Mouse (Mus musculus) lung, adult 2 months (tissue): Measurements from ENCODE around the gene BC004004. TPM values are rescaled to one million over a fixed set of nuclear protein-coding genes. Genes with fewer than 3 reads are reported as not detected.
A peak's percentile ranks its signal among the peaks of the same experiment; 100 is the strongest.

ENCODE experiments used
- DNase-seq: peaks from one replicate; pipeline ENCODE4 v3.0.0; 2022
- H3K4me1 ChIP-seq: fragments of 200-500 bp; 2 replicates; pipeline ENCODE4 v1.6.1; 2011; ENCODE audit warnings: low read length; ENCODE audit not compliant: control insufficient read depth, insufficient read depth
- H3K4me3 ChIP-seq: fragments of 200-500 bp; replicated peaks from 2 replicates; pipeline ENCODE3; 2011; ENCODE audit warnings: low read depth, mild to moderate bottlenecking, control low read depth, low read length; ENCODE audit errors: extremely low read depth
- CTCF ChIP-seq: fragments of 200-500 bp; IDR thresholded peaks from 2 replicates; pipeline ENCODE4 v1.5.1; 2011; ENCODE audit warnings: mild to moderate bottlenecking, low read length, control low read depth; ENCODE audit not compliant: insufficient read depth
- POLR2A ChIP-seq: fragments of 200-500 bp; IDR thresholded peaks from 2 replicates; pipeline ENCODE4 v1.6.1; 2011; ENCODE audit warnings: low read depth, mild to moderate bottlenecking, control low read depth, low read length, borderline replicate concordance; ENCODE audit errors: extremely low read depth
- WGBS: fragments of 180-500 bp; shearing (Covaris S2); methylation state at CpG from one replicate; pipeline ENCODE4 v1.1.7; 2018; 5-methylcytosine and 5-hydroxymethylcytosine counted together
- polyA plus RNA-seq: library from polyadenylated mRNA; depleted of rRNA; stranded (reverse); fragments of >200 nt; gene quantifications from 2 replicates; pipeline ENCODE4 v1.2.3, GENCODE M21; 2012; rRNA removed

Gene BC004004
- polyA plus RNA-seq = 56.5 and 70.8 TPM in 2 replicates

- peak; percentile 93 for DNase-seq
- under 1% methylated on average over 63 of the region's 63 CpGs for WGBS
- H3K4me1 ChIP-seq = peaks cover 9% of the 10 kb centered on the region
- TF ChIP-seq CTCF = peak; percentile 63
- TF ChIP-seq POLR2A = peak; percentile 54; the same call in 1 of the 2 replicates
- H3K4me3 ChIP-seq = peak within 1 kb of the TSS; percentile 84
Measured at GRCm38 (mm10) chr17:29268682-29269348, at the start of gene BC004004. BC004004 (plus strand) TSS chr17:29268788.

DNA sequence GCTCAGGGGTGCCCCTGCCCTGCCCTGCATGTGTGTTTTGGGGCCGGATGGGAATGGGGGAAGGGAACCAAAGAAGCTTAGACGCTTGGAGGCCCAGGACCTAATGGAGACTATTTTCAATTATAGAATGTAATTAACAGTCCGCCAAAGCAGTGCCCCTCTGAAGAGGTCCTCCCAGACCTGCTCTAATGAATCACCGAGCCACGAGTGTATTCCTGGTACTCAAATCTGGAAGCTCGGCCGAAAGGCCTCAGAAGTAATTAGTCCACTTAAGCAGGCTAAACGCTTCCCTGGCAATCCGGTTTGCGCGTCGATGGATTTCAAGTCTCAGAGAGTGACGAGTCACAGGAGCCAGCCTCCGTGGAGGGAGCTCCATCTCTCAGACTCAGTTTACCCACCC is 48.0 kb upstream of the BC004004 start:
- no peak for DNase-seq
- TF ChIP-seq CTCF (no peak), POLR2A (no peak)
- WGBS = 88% methylated on average over 14 of the region's 14 CpGs
- Histone ChIP-seq H3K4me1 (no peaks in the 10 kb centered on the region), H3K4me3 (no peak overlapping the region)

- Histone ChIP-seq H3K4me3 (no peak overlapping the region), H3K4me1 (no peaks in the 10 kb centered on the region)
- TF ChIP-seq POLR2A = no peak
- no peak for TF ChIP-seq CTCF
- 75% methylated on average over 10 of the region's 10 CpGs for WGBS
- no peak for DNase-seq
Measured at GRCm38 (mm10) chr17:29231109-29231508, 37.5 kb upstream of the BC004004 start.

DNA sequence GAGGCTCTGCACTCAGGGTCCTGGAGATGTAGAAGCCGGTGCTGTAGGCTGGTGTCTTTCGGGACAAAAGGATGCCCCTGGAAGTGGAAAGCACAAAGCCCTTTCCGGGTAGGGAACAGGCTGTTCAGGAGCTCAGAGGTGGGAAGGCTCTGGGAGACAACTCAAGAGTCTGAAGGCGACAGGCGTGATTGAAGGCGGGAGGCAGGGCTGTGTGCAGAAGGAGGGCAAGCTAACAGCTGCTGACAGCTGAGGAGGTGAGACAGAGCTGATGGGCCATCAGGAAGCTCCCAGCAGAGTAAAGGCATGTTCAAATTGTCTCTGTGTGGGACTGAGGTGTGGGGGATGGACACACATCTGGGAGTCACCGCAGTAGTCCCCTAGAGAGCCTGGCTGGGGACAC is 32.5 kb upstream of the BC004004 start:
- no peak for DNase-seq
- no peak for TF ChIP-seq POLR2A
- TF ChIP-seq CTCF = no peak
- Histone ChIP-seq H3K4me3 (no peak overlapping the region), H3K4me1 (peaks cover 7% of the 10 kb centered on the region; the same call in 1 of the 2 replicates)
- WGBS = 53% methylated on average over 7 of the region's 7 CpGs

DNA sequence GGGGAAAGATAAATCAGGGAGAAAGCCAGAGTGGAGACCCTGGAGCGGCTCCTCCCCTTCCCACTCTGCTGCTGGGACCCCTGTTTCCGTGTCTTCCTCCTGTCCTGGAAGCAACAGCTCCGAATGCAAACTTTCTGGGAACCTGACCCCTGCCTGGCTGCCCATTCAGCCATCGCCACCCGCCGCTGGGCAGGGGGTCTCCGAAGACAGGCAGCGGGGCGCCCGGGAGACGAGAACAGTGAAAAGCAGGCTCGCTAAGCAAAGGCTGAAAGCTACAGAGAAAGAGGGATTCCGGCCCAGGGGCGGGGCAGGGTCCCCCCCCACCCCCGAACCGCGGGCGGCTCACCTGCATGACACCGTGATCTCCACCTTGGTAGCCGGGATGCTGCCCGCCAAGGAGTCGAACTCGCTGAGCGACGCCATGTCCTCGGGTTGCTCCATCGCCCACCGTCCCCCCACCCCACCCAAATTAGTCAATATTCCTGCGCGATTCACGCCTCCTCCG is 31.3 kb upstream of the BC004004 start:
- TF ChIP-seq POLR2A (no peak), CTCF (no peak)
- no peak for DNase-seq
- Histone ChIP-seq H3K4me1 (peaks cover 7% of the 10 kb centered on the region; the same call in 1 of the 2 replicates), H3K4me3 (peak overlapping the region; percentile 38)
- 2% methylated on average over 32 of the region's 32 CpGs for WGBS

DNA sequence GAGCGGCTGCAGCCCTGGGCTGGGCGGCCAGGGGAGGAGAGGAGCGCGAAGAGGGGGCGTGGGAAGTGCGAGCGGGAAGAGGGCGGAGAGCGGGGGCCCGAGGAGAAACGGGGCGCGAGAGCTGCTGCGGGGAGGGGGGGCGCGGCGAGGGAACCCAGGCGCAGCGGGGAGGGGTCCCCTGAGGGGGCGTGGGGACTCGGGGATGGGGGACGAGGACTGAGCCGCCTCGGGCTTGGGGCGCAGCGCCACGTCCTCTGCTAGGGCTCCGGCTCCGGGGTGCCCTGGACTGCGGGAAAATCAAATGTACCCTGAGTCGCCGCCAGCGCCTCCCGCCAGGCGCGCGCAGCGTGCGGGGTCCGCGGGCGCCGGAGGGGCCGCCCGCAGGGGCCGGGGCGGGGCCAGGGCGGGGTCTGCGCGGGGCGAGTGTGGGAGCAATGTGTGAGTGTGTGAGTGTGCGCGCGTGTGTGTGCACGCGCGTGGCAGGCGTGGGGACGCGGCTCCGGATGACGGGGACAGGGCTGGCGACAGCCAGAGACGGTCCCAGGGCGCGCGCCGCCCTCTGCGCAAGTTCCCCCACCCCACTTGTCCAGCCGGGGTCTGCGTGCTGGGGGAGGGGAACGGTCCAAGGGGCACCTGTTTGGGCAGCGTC is 30.7 kb upstream of the BC004004 start, which contains the start of gene Cpne5:
Gene Cpne5, minus strand, starts transcription at position 396 of the 649 bp plus-strand sequence.
- no peak for DNase-seq
- H3K4me1 ChIP-seq = peaks cover 7% of the 10 kb centered on the region; the same call in 1 of the 2 replicates
- no peak for TF ChIP-seq POLR2A
- TF ChIP-seq CTCF = no peak
- H3K4me3 ChIP-seq = peak within 1 kb of the TSS; percentile 40
- 2% methylated on average over 69 of the region's 73 CpGs for WGBS

GRCm38 (mm10) chr17:29238421-29238945 is 30.1 kb upstream of the BC004004 start:
- Histone ChIP-seq H3K4me3 (peak overlapping the region; percentile 40), H3K4me1 (peaks cover 7% of the 10 kb centered on the region; the same call in 1 of the 2 replicates)
- no peak for DNase-seq
- WGBS = 3% methylated on average over 23 of the region's 23 CpGs
- no peak for TF ChIP-seq POLR2A
- no peak for TF ChIP-seq CTCF

- 36% methylated on average over 12 of the region's 12 CpGs for WGBS
- H3K4me1 ChIP-seq = no peaks in the 10 kb centered on the region; the same call in 1 of the 2 replicates
- H3K4me3 ChIP-seq = no peak overlapping the region
- TF ChIP-seq POLR2A = no peak
- TF ChIP-seq CTCF = no peak
- DNase-seq = no peak
Measured at GRCm38 (mm10) chr17:29244912-29245311, 23.7 kb upstream of the BC004004 start.

- Histone ChIP-seq H3K4me1 (no peaks in the 10 kb centered on the region; the same call in 1 of the 2 replicates), H3K4me3 (no peak overlapping the region)
- peak; percentile 26 for DNase-seq
- TF ChIP-seq POLR2A (no peak), CTCF (no peak)
- 40% methylated on average over 7 of the region's 7 CpGs for WGBS
Measured at GRCm38 (mm10) chr17:29245725-29246124, 22.9 kb upstream of the BC004004 start.
